7 mouse cellular contexts compared by ENCODE assay signal in genomic region chr3:28262371-28263001, GRCm38 (mm10). TPM values are rescaled to one million over a fixed set of nuclear protein-coding genes. Genes with fewer than 3 reads are reported as not detected.
DNase-seq lines count a peak whose midpoint lies in the region; ATAC-seq and TF ChIP-seq lines count a peak whose summit lies in the region.

No protein-coding gene starts in this region.

- H3K4me3 ChIP-seq in cortical plate, adult 2 months (ENCODE audit: insufficient read depth, low read length) = peak overlapping the region; percentile 96
- peak overlapping the region; percentile 85 for H3K4me3 ChIP-seq in intestine, postnatal 0 days (ENCODE audit: low read depth, low read length)
- peak overlapping the region; percentile 61 for H3K4me3 ChIP-seq in limb, embryonic 12.5 days (replicated peaks)
- H3K4me3 ChIP-seq in midbrain, embryonic 12.5 days = peak overlapping the region; percentile 68

- under 1% methylated on average over 33 of the region's 33 CpGs for WGBS in intestine, postnatal 0 days
- WGBS in limb, embryonic 12.5 days = under 1% methylated on average over 33 of the region's 33 CpGs
- under 1% methylated on average over 33 of the region's 33 CpGs for WGBS in midbrain, embryonic 12.5 days

- no peak for TF ChIP-seq CTCF in cortical plate, adult 2 months (IDR thresholded peaks at IDR 0.05; ENCODE audit: extremely low read depth, insufficient read depth, low read length)
- TF ChIP-seq CTCF in intestine, postnatal 0 days (IDR thresholded peaks at IDR 0.05; ENCODE audit: low read depth) = no peak

- TF ChIP-seq POLR2A in cortical plate, adult 2 months (IDR thresholded peaks at IDR 0.05; ENCODE audit: extremely low read depth, insufficient read depth, low read length) = peak; percentile 44; the same call in 1 of the 2 replicates

- H3K9ac ChIP-seq in intestine, postnatal 0 days (ENCODE audit: low read depth, low read length) = peak overlapping the region; percentile 85
- peak overlapping the region; percentile 69; the same call in 1 of the 2 replicates for H3K9ac ChIP-seq in limb, embryonic 12.5 days (replicated peaks)
- H3K9ac ChIP-seq in midbrain, embryonic 12.5 days (replicated peaks) = peak overlapping the region; percentile 53

- peak; percentile 64 for ATAC-seq in intestine, postnatal 0 days
- peak; percentile 50; the same call in 1 of the 2 replicates for ATAC-seq in limb, embryonic 12.5 days (ENCODE audit: insufficient number of reproducible peaks, insufficient read depth, low FRiP score, low TSS enrichment, low read depth)
- peak; percentile 65 for ATAC-seq in midbrain, embryonic 12.5 days (ENCODE audit: low FRiP score, low read depth)

- peak overlapping the region; percentile 92 for H3K4me2 ChIP-seq in intestine, postnatal 0 days (replicated peaks; ENCODE audit: low read depth)
- H3K4me2 ChIP-seq in limb, embryonic 12.5 days = peak overlapping the region; percentile 96
- H3K4me2 ChIP-seq in midbrain, embryonic 12.5 days (replicated peaks) = peak overlapping the region; percentile 64

- peak overlapping the region; percentile 9; the same call in 1 of the 2 replicates for H3K27ac ChIP-seq in cortical plate, adult 2 months (ENCODE audit: insufficient read depth, low read length)
- peak overlapping the region; percentile 90 for H3K27ac ChIP-seq in intestine, postnatal 0 days (ENCODE audit: low read depth, low read length)
- no peak overlapping the region for H3K27ac ChIP-seq in limb, embryonic 12.5 days
- peak overlapping the region; percentile 83 for H3K27ac ChIP-seq in midbrain, embryonic 12.5 days (replicated peaks)

- H3K27me3 ChIP-seq in intestine, postnatal 0 days (replicated peaks; ENCODE audit: control insufficient read depth, insufficient read depth, low read length) = no peaks in the 10 kb centered on the region
- peaks cover 52% of the 10 kb centered on the region for H3K27me3 ChIP-seq in limb, embryonic 12.5 days
- H3K27me3 ChIP-seq in midbrain, embryonic 12.5 days = peaks cover 13% of the 10 kb centered on the region

- no peaks in the 10 kb centered on the region for H3K36me3 ChIP-seq in intestine, postnatal 0 days (ENCODE audit: control insufficient read depth, insufficient read depth)
- H3K36me3 ChIP-seq in limb, embryonic 12.5 days = no peaks in the 10 kb centered on the region
- no peaks in the 10 kb centered on the region for H3K36me3 ChIP-seq in midbrain, embryonic 12.5 days

- H3K9me3 ChIP-seq in intestine, postnatal 0 days (ENCODE audit: control insufficient read depth) = no peaks in the 10 kb centered on the region
- no peaks in the 10 kb centered on the region for H3K9me3 ChIP-seq in limb, embryonic 12.5 days
- H3K9me3 ChIP-seq in midbrain, embryonic 12.5 days = no peaks in the 10 kb centered on the region

- H3K4me1 ChIP-seq in cortical plate, adult 2 months (ENCODE audit: control insufficient read depth, insufficient read depth, low read length) = peaks cover 6% of the 10 kb centered on the region
- 0 out of 2 replicates have a peak, but pooled peaks cover 8% of the 10 kb centered on the region for H3K4me1 ChIP-seq in intestine, postnatal 0 days (replicated peaks; ENCODE audit: control insufficient read depth, insufficient read depth, low read length)
- peaks cover 12% of the 10 kb centered on the region for H3K4me1 ChIP-seq in limb, embryonic 12.5 days (replicated peaks)
- peaks cover 34% of the 10 kb centered on the region for H3K4me1 ChIP-seq in midbrain, embryonic 12.5 days

- DNase-seq in adrenal gland, adult 8-10 months = peak; percentile 68
- peak; percentile 25 to 62 for DNase-seq in gastrocnemius, postnatal 4 days (ENCODE audit: low spot score in 2 of 2)
- DNase-seq in spleen, postnatal 36 days (ENCODE audit: low spot score in 2 of 2) = peak; percentile 25

RNA-seq across cellular contexts. Expression of gene Tnik, which starts 0.5 kb away (rescaled TPM):
- 10 to 100 TPM; 13.6 to 28.1 (median 19.6) TPM for total RNA-seq in adrenal gland, adult 8-10 months (2022)
- polyA plus RNA-seq in cortical plate, adult 2 months (2012; rRNA removed) = 95.8 and 104 TPM in 2 replicates
- total RNA-seq in gastrocnemius, postnatal 4 days (2021) = 10 to 100 TPM; 75.8 to 77.6 TPM
- polyA plus RNA-seq in intestine, postnatal 0 days (2015; fragmentation: Nextera tagmentation; extraction: Ambion mirVana) = 7.9 and 11.3 TPM in 2 replicates
- 7.1 and 9.7 TPM in 2 replicates for polyA plus RNA-seq in limb, embryonic 12.5 days (2016; fragmentation: Nextera tagmentation; extraction: Ambion mirVana)
- 38.5 and 41.7 TPM in 2 replicates for polyA plus RNA-seq in midbrain, embryonic 12.5 days (2016; fragmentation: Nextera tagmentation; extraction: Ambion mirVana)
